Mouse (Mus musculus) heart, embryonic 10.5 days (tissue): ENCODE results near the gene Duoxa1. TPM values are rescaled to one million over a fixed set of nuclear protein-coding genes. Genes with fewer than 3 reads are reported as not detected.

ENCODE experiments used
- polyA plus RNA-seq: library from polyadenylated mRNA; unstranded; fragments of >200 nt; fragmentation: Nextera tagmentation; extraction: Ambion mirVana; gene quantifications from 2 replicates; pipeline ENCODE4 v1.2.1, GENCODE M21; 2016

Gene Duoxa1
- polyA plus RNA-seq, 1 experiment from 2014 or later = not detected

Other genes starting within 250 kb of the Duoxa1 start
- 8.2 and 8.8 TPM in 2 replicates for gene Spg11, start 195.3 kb downstream of the Duoxa1 start, polyA plus RNA-seq
- gene B2m, start 166.0 kb downstream of the Duoxa1 start, polyA plus RNA-seq = 143 and 154 TPM in 2 replicates
- 0.11 TPM in 1 of 2 replicates, not detected in the other for gene Trim69, start 153.0 kb downstream of the Duoxa1 start, polyA plus RNA-seq
- gene Patl2, start 127.5 kb downstream of the Duoxa1 start, polyA plus RNA-seq = 0.05 TPM in 1 of 2 replicates, not detected in the other
- gene Terb2, start 127.5 kb downstream of the Duoxa1 start, polyA plus RNA-seq = not detected in 2 replicates
- gene Sord, start 79.0 kb downstream of the Duoxa1 start, polyA plus RNA-seq = 40.8 and 41.3 TPM in 2 replicates
- not detected in 2 replicates for gene Duox2, start 15.3 kb downstream of the Duoxa1 start, polyA plus RNA-seq
- gene Duoxa2, start 14.8 kb downstream of the Duoxa1 start, polyA plus RNA-seq = 0.26 TPM in 1 of 2 replicates, not detected in the other
- 0.02 TPM in 1 of 2 replicates, not detected in the other for gene Duox1, start 1.9 kb upstream of the Duoxa1 start, polyA plus RNA-seq
- 3.2 and 5.4 TPM in 2 replicates for gene Shf, start 55.4 kb upstream of the Duoxa1 start, polyA plus RNA-seq
- gene Slc28a2, start 112.7 kb upstream of the Duoxa1 start, polyA plus RNA-seq = 0.10 and 0.26 TPM in 2 replicates
- not detected in 2 replicates for gene Gm14085, start 171.2 kb upstream of the Duoxa1 start, polyA plus RNA-seq